Comparison of ENCODE assay signal across 8 mouse cellular contexts in genomic region chr13:41486606-41487408, GRCm38 (mm10). TPM values are rescaled to one million over a fixed set of nuclear protein-coding genes. Genes with fewer than 3 reads are reported as not detected.
A peak's percentile ranks its signal among the peaks of the same experiment; 100 is the strongest.
DNase-seq lines count a peak whose midpoint lies in the region; ATAC-seq and TF ChIP-seq lines count a peak whose summit lies in the region.

Nedd9 (minus strand) TSS chr13:41487362.

- H3K27me3 ChIP-seq in hindbrain, embryonic 11.5 days (ENCODE audit: control insufficient read depth, insufficient read depth, low read length) = no peaks in the 10 kb centered on the region
- no peaks in the 10 kb centered on the region for H3K27me3 ChIP-seq in stomach, embryonic 16.5 days (ENCODE audit: control insufficient read depth, insufficient read depth, low read length)
- no peaks in the 10 kb centered on the region for H3K27me3 ChIP-seq in cerebellum, adult 2 months (ENCODE audit: control insufficient read depth, insufficient read depth, low read length)

- no peak for ATAC-seq in erythroblast, adult 5-6 weeks (replicated peaks; ENCODE audit: low FRiP score, poor library complexity, severe bottlenecking)
- ATAC-seq in hindbrain, embryonic 11.5 days (ENCODE audit: low FRiP score) = no peak
- peak; percentile 89 for ATAC-seq in megakaryocyte progenitor cell, adult 5-6 weeks (replicated peaks; ENCODE audit: poor library complexity)
- ATAC-seq in stomach, embryonic 16.5 days (ENCODE audit: insufficient read depth, low FRiP score) = peak; percentile 44; the same call in 1 of the 2 replicates

- no peaks in the 10 kb centered on the region; the same call in 1 of the 2 replicates for H3K4me1 ChIP-seq in hindbrain, embryonic 11.5 days (replicated peaks; ENCODE audit: control insufficient read depth, insufficient read depth, low read length)
- H3K4me1 ChIP-seq in stomach, embryonic 16.5 days (ENCODE audit: control insufficient read depth, insufficient read depth, low read length) = no peaks in the 10 kb centered on the region
- 0 out of 2 replicates have a peak, but pooled peaks cover 2% of the 10 kb centered on the region for H3K4me1 ChIP-seq in cerebellum, adult 2 months (ENCODE audit: control insufficient read depth, insufficient read depth, low read length)

- 83% methylated on average over 15 of the region's 15 CpGs for WGBS in hindbrain, embryonic 11.5 days
- 61% methylated on average over 15 of the region's 15 CpGs for WGBS in stomach, embryonic 16.5 days
- WGBS in cerebellum, adult 2 months = 74% methylated on average over 15 of the region's 15 CpGs

- peak in 1 of 2 experiments; percentile 8 for DNase-seq in adrenal gland, adult 18-20 months (ENCODE audit: low spot score in 2 of 2)
- DNase-seq in hindbrain, embryonic 11.5 days (ENCODE audit: low spot score) = no peak
- DNase-seq in layer of hippocampus, postnatal 25 days (ENCODE audit: extremely low spot score in 1 of 2, low spot score in 1 of 2) = no peak
- no peak for DNase-seq in cerebellum, adult 2 months
- no peak for DNase-seq in embryo, embryonic 10.5 days (ENCODE audit: low spot score)

- H3K4me3 ChIP-seq in hindbrain, embryonic 11.5 days (ENCODE audit: low read depth, low read length) = no peak within 1 kb of the TSS
- no peak within 1 kb of the TSS for H3K4me3 ChIP-seq in stomach, embryonic 16.5 days (replicated peaks; ENCODE audit: low read length)
- H3K4me3 ChIP-seq in cerebellum, adult 2 months (replicated peaks; ENCODE audit: insufficient read depth, low read depth, low read length) = no peak within 1 kb of the TSS

- H3K9me3 ChIP-seq in hindbrain, embryonic 11.5 days (ENCODE audit: control insufficient read depth, low read length) = no peaks in the 10 kb centered on the region
- no peaks in the 10 kb centered on the region for H3K9me3 ChIP-seq in stomach, embryonic 16.5 days (replicated peaks; ENCODE audit: control insufficient read depth, low read length)

- H3K36me3 ChIP-seq in hindbrain, embryonic 11.5 days (ENCODE audit: control insufficient read depth, insufficient read depth, low read length) = no peaks in the 10 kb centered on the region
- H3K36me3 ChIP-seq in stomach, embryonic 16.5 days (ENCODE audit: control insufficient read depth, insufficient read depth, low read length) = no peaks in the 10 kb centered on the region

- no peak for TF ChIP-seq CTCF in cerebellum, adult 2 months (IDR thresholded peaks at IDR 0.05; ENCODE audit: borderline replicate concordance, insufficient read depth, low read depth, low read length)

- no peak for TF ChIP-seq POLR2A in cerebellum, adult 2 months (IDR thresholded peaks at IDR 0.05; ENCODE audit: borderline replicate concordance, insufficient read depth, low read length)

- H3K4me2 ChIP-seq in hindbrain, embryonic 11.5 days (replicated peaks; ENCODE audit: low read depth, low read length) = no peak within 1 kb of the TSS
- H3K4me2 ChIP-seq in stomach, embryonic 16.5 days (ENCODE audit: low read depth, low read length) = no peak within 1 kb of the TSS

- no peak within 1 kb of the TSS for H3K27ac ChIP-seq in hindbrain, embryonic 11.5 days (ENCODE audit: low read depth, low read length)
- peak within 1 kb of the TSS; percentile 67; the same call in 1 of the 2 replicates for H3K27ac ChIP-seq in stomach, embryonic 16.5 days (ENCODE audit: low read length)
- no peak within 1 kb of the TSS for H3K27ac ChIP-seq in cerebellum, adult 2 months (ENCODE audit: insufficient read depth, low read length)

- no peak within 1 kb of the TSS for H3K9ac ChIP-seq in hindbrain, embryonic 11.5 days (ENCODE audit: low read depth, low read length)
- H3K9ac ChIP-seq in stomach, embryonic 16.5 days (ENCODE audit: low read length) = no peak within 1 kb of the TSS

RNA-seq across cellular contexts. Expression of gene Nedd9, which starts in this region (rescaled TPM):
- 10 to 100 TPM; 19.3 to 21.9 TPM for total RNA-seq in adrenal gland, adult 18-20 months (2021)
- 14.2 and 14.4 TPM in 2 replicates for total RNA-seq in erythroblast, adult 5-6 weeks (2015; ENCODE audit: low replicate concordance)
- total RNA-seq in erythroblast, adult 5-6 weeks (2017; ENCODE audit: low replicate concordance) = 13.1 TPM in 2 replicates
- polyA plus RNA-seq in hindbrain, embryonic 11.5 days (2014; fragmentation: Nextera tagmentation; extraction: Ambion mirVana) = 22.6 and 24.5 TPM in 2 replicates
- total RNA-seq in layer of hippocampus, postnatal 25 days (2021) = 10 to 100 TPM; 13.4 to 14.8 TPM
- total RNA-seq in megakaryocyte progenitor cell, adult 5-6 weeks (2015) = 16.8 and 18.6 TPM in 2 replicates
- 19.7 and 23.1 TPM in 2 replicates for total RNA-seq in megakaryocyte progenitor cell, adult 5-6 weeks (2017)
- polyA plus RNA-seq in stomach, embryonic 16.5 days (2015; fragmentation: Nextera tagmentation; extraction: Ambion mirVana) = 25.0 and 28.3 TPM in 2 replicates
- polyA plus RNA-seq in cerebellum, adult 2 months (2012; rRNA removed) = 5.4 and 5.5 TPM in 2 replicates

Comparison
In these comparisons a context has a peak if more than half of its experiments do, and no peak if none do; other contexts are left out.
1. ATAC-seq: peak in megakaryocyte progenitor cell, adult 5-6 weeks (single experiment) and stomach, embryonic 16.5 days (single experiment); none in erythroblast, adult 5-6 weeks (single experiment) and hindbrain, embryonic 11.5 days (single experiment).